Comparison of ENCODE assay signal across 12 mouse cellular contexts in the genomic region with DNA sequence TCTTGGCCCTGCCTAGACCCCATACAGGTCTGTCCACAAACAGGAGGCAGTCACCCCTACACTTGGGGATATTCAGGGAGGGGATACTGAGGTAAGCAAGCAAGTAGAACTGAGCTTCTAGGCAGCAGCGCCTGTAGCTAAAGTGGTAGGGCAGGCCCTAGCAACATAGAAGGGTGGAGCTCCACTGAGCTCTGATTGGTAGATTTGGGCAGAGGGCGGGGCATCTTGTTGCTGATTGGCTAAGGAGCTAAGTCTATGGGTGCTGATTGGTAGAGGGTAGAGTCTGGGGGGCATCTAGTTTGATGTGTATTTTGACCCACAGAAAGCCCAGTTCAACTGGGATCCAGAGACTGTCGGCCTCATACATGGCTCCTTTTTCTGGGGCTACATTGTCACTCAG. TPM values are rescaled to one million over a fixed set of nuclear protein-coding genes. Genes with fewer than 3 reads are reported as not detected.
A peak's percentile ranks its signal among the peaks of the same experiment; 100 is the strongest.
DNase-seq lines count a peak whose midpoint lies in the region.
"Had no signal": no experiment of that assay in that cellular context is flagged by ENCODE, and none has a peak within 500 bp of the region (broad histone marks: within the 10 kb centered on the region; RNA-seq: fewer than 3 reads in every experiment).

No protein-coding gene starts in this region.

- DNase-seq in right cerebral cortex, adult 18-20 months, result peak; percentile 65
- no peak for DNase-seq in right cerebral cortex, adult 2 months (ENCODE audit: low spot score in 2 of 2)
- peak; percentile 66 for DNase-seq in cerebellum, adult 11 months
- DNase-seq in cerebellum, postnatal 10 days, result peak; percentile 71 to 79
- peak; percentile 57 to 63 for DNase-seq in layer of hippocampus, postnatal 10 days (ENCODE audit: low spot score in 2 of 2)
- DNase-seq in MN1 (ENCODE audit: low spot score), result no peak
- DNase-seq in kidney, adult 11 months, result no peak
- DNase-seq: adrenal gland, adult 2 months; kidney, adult 2 months had no signal

RNA-seq across cellular contexts. Expression of gene Slc17a7, which starts 5.7 kb away (rescaled TPM):
- 1,000 to 10,000 TPM; 1,094 to 1,136 TPM for total RNA-seq in layer of hippocampus, postnatal 10 days (2021)
- total RNA-seq: neutrophil, adult 5-6 weeks had no signal

RNA-seq across cellular contexts. Expression of gene Gfy, which starts 9.9 kb away (rescaled TPM):
- under 1 TPM; 0.18 to 0.43 TPM for total RNA-seq in layer of hippocampus, postnatal 10 days (2021)
- total RNA-seq: adrenal gland, adult 2 months; gastrocnemius, adult 8-10 months; neutrophil, adult 5-6 weeks had no signal

RNA-seq across cellular contexts. Expression of gene Pth2, which starts 11.3 kb away (rescaled TPM):
- total RNA-seq in layer of hippocampus, postnatal 10 days (2021), result not detected
- total RNA-seq: adrenal gland, adult 2 months; gastrocnemius, adult 8-10 months; layer of hippocampus, adult 18-20 months; neutrophil, adult 5-6 weeks had no signal

RNA-seq across cellular contexts. Expression of gene Aldh16a1, which starts 15.1 kb away (rescaled TPM):
- 10 to 100 TPM; 12.2 to 17.3 TPM for total RNA-seq in layer of hippocampus, postnatal 10 days (2021)

RNA-seq across cellular contexts. Expression of gene Pih1d1, which starts 15.4 kb away (rescaled TPM):
- 10 to 100 TPM; 60.7 to 63.1 TPM for total RNA-seq in layer of hippocampus, postnatal 10 days (2021)

Comparison
In these comparisons a context has a peak if more than half of its experiments do, and no peak if none do; other contexts are left out.
1. DNase-seq: peak in right cerebral cortex, adult 18-20 months (single experiment), cerebellum, adult 11 months (single experiment), cerebellum, postnatal 10 days (2 of 2) and layer of hippocampus, postnatal 10 days (2 of 2); none in right cerebral cortex, adult 2 months (0 of 2), MN1 (single experiment) and kidney, adult 11 months (single experiment).